Mouse (Mus musculus): ENCODE data around the gene Cfap45. TPM values are rescaled to one million over a fixed set of nuclear protein-coding genes. Genes with fewer than 3 reads are reported as not detected.

Gene Cfap45
- polyA plus RNA-seq, 1 experiment from 2014 or later: 2.5 TPM

GRCm38 (mm10) chr1:172518013-172518412 lies 2.6 kb upstream of the Cfap45 start:
- no peak overlapping the region for H3K27ac ChIP-seq (ENCODE audit: low read depth, low read length)
- H3K27me3 ChIP-seq (ENCODE audit: control insufficient read depth, insufficient read depth, low read length): no peaks in the 10 kb centered on the region

GRCm38 (mm10) chr1:172519644-172520043 lies 957 bp upstream of the Cfap45 start:
- H3K9ac ChIP-seq (ENCODE audit: low read length): no peak overlapping the region
- H3K4me2 ChIP-seq (ENCODE audit: low read depth): no peak overlapping the region
- no peaks in the 10 kb centered on the region for H3K36me3 ChIP-seq (ENCODE audit: control insufficient read depth, insufficient read depth, low read length)
- H3K9me3 ChIP-seq (ENCODE audit: control insufficient read depth, low read length): no peaks in the 10 kb centered on the region
- DNase-seq (ENCODE audit: low spot score) (no peak), ATAC-seq (ENCODE audit: insufficient read depth, low FRiP score, low TSS enrichment) (no peak)
- H3K4me1 ChIP-seq (ENCODE audit: control insufficient read depth, insufficient read depth, low read length): peaks cover 4% of the 10 kb centered on the region
- no peak overlapping the region for H3K27ac ChIP-seq (ENCODE audit: low read depth, low read length)
- H3K4me3 ChIP-seq (ENCODE audit: low read depth, low read length): no peak overlapping the region
- H3K27me3 ChIP-seq (ENCODE audit: control insufficient read depth, insufficient read depth, low read length): no peaks in the 10 kb centered on the region
- 65% methylated on average over 6 of the region's 6 CpGs for WGBS

More at GRCm38 (mm10) chr1:172518013-172518412, 2.6 kb upstream of the Cfap45 start:
- Histone ChIP-seq H3K9me3 (ENCODE audit: control insufficient read depth, low read length) (no peaks in the 10 kb centered on the region), H3K4me2 (ENCODE audit: low read depth) (no peak overlapping the region), H3K9ac (ENCODE audit: low read length) (no peak overlapping the region), H3K4me1 (ENCODE audit: control insufficient read depth, insufficient read depth, low read length) (peaks cover 7% of the 10 kb centered on the region), H3K36me3 (ENCODE audit: control insufficient read depth, insufficient read depth, low read length) (no peaks in the 10 kb centered on the region), H3K4me3 (ENCODE audit: low read depth, low read length) (no peak overlapping the region)
- WGBS: 74% methylated on average over 4 of the region's 4 CpGs
- ATAC-seq (ENCODE audit: insufficient read depth, low FRiP score, low TSS enrichment) (no peak), DNase-seq (ENCODE audit: low spot score) (no peak)

GRCm38 (mm10) chr1:172522524-172522923 lies 1.9 kb downstream of the Cfap45 start:
- WGBS: 76% methylated on average over 7 of the region's 7 CpGs
- no peak for ATAC-seq (ENCODE audit: insufficient read depth, low FRiP score, low TSS enrichment)
- DNase-seq (ENCODE audit: low spot score): no peak

GRCm38 (mm10) chr1:172523699-172524101 lies 3.1 kb downstream of the Cfap45 start:
- no peaks in the 10 kb centered on the region for H3K36me3 ChIP-seq (ENCODE audit: control insufficient read depth, insufficient read depth, low read length)
- 67% methylated on average over 12 of the region's 12 CpGs for WGBS
- no peak overlapping the region for H3K9ac ChIP-seq (ENCODE audit: low read length)
- H3K27ac ChIP-seq (ENCODE audit: low read depth, low read length): no peak overlapping the region
- ATAC-seq (ENCODE audit: insufficient read depth, low FRiP score, low TSS enrichment): no peak
- H3K4me2 ChIP-seq (ENCODE audit: low read depth): no peak overlapping the region
- H3K4me1 ChIP-seq (ENCODE audit: control insufficient read depth, insufficient read depth, low read length): peaks cover 7% of the 10 kb centered on the region
- no peak for DNase-seq (ENCODE audit: low spot score)
- no peaks in the 10 kb centered on the region for H3K27me3 ChIP-seq (ENCODE audit: control insufficient read depth, insufficient read depth, low read length)
- no peaks in the 10 kb centered on the region for H3K9me3 ChIP-seq (ENCODE audit: control insufficient read depth, low read length)
- no peak overlapping the region for H3K4me3 ChIP-seq (ENCODE audit: low read depth, low read length)

More at GRCm38 (mm10) chr1:172522524-172522923, 1.9 kb downstream of the Cfap45 start:
- no peak overlapping the region for H3K27ac ChIP-seq (ENCODE audit: low read depth, low read length)
- H3K4me1 ChIP-seq (ENCODE audit: control insufficient read depth, insufficient read depth, low read length): peaks cover 7% of the 10 kb centered on the region
- H3K36me3 ChIP-seq (ENCODE audit: control insufficient read depth, insufficient read depth, low read length): no peaks in the 10 kb centered on the region
- H3K9me3 ChIP-seq (ENCODE audit: control insufficient read depth, low read length): no peaks in the 10 kb centered on the region
- no peak overlapping the region for H3K9ac ChIP-seq (ENCODE audit: low read length)
- H3K4me2 ChIP-seq (ENCODE audit: low read depth): no peak overlapping the region
- no peak overlapping the region for H3K4me3 ChIP-seq (ENCODE audit: low read depth, low read length)
- no peaks in the 10 kb centered on the region for H3K27me3 ChIP-seq (ENCODE audit: control insufficient read depth, insufficient read depth, low read length)

GRCm38 (mm10) chr1:172525027-172525764 lies 4.6 kb downstream of the Cfap45 start:
- 38% methylated on average over 15 of the region's 15 CpGs for WGBS
- no peak overlapping the region for H3K27ac ChIP-seq (ENCODE audit: low read depth, low read length)
- no peaks in the 10 kb centered on the region for H3K27me3 ChIP-seq (ENCODE audit: control insufficient read depth, insufficient read depth, low read length)
- no peak overlapping the region for H3K4me3 ChIP-seq (ENCODE audit: low read depth, low read length)
- H3K9ac ChIP-seq (ENCODE audit: low read length): no peak overlapping the region
- no peak overlapping the region for H3K4me2 ChIP-seq (ENCODE audit: low read depth)
- H3K36me3 ChIP-seq (ENCODE audit: control insufficient read depth, insufficient read depth, low read length): no peaks in the 10 kb centered on the region
- no peaks in the 10 kb centered on the region for H3K9me3 ChIP-seq (ENCODE audit: control insufficient read depth, low read length)
- ATAC-seq (ENCODE audit: insufficient read depth, low FRiP score, low TSS enrichment) (no peak), DNase-seq (ENCODE audit: low spot score) (peak; percentile 50)
- peaks cover 7% of the 10 kb centered on the region for H3K4me1 ChIP-seq (ENCODE audit: control insufficient read depth, insufficient read depth, low read length)

- Histone ChIP-seq H3K27ac (ENCODE audit: low read depth, low read length) (no peak overlapping the region), H3K4me2 (ENCODE audit: low read depth) (no peak overlapping the region), H3K36me3 (ENCODE audit: control insufficient read depth, insufficient read depth, low read length) (no peaks in the 10 kb centered on the region), H3K4me3 (ENCODE audit: low read depth, low read length) (no peak overlapping the region), H3K9ac (ENCODE audit: low read length) (no peak overlapping the region), H3K9me3 (ENCODE audit: control insufficient read depth, low read length) (no peaks in the 10 kb centered on the region), H3K27me3 (ENCODE audit: control insufficient read depth, insufficient read depth, low read length) (no peaks in the 10 kb centered on the region), H3K4me1 (ENCODE audit: control insufficient read depth, insufficient read depth, low read length) (peaks cover 7% of the 10 kb centered on the region)
- 74% methylated on average over 7 of the region's 7 CpGs for WGBS
- ATAC-seq (ENCODE audit: insufficient read depth, low FRiP score, low TSS enrichment): no peak
- no peak for DNase-seq (ENCODE audit: low spot score)
Measured at GRCm38 (mm10) chr1:172525971-172526370, 5.4 kb downstream of the Cfap45 start.

GRCm38 (mm10) chr1:172526380-172527081 lies 5.9 kb downstream of the Cfap45 start:
- H3K9me3 ChIP-seq (ENCODE audit: control insufficient read depth, low read length): no peaks in the 10 kb centered on the region
- H3K4me2 ChIP-seq (ENCODE audit: low read depth): no peak overlapping the region
- H3K9ac ChIP-seq (ENCODE audit: low read length): no peak overlapping the region
- no peaks in the 10 kb centered on the region for H3K27me3 ChIP-seq (ENCODE audit: control insufficient read depth, insufficient read depth, low read length)
- no peak overlapping the region for H3K4me3 ChIP-seq (ENCODE audit: low read depth, low read length)
- ATAC-seq (ENCODE audit: insufficient read depth, low FRiP score, low TSS enrichment) (no peak), DNase-seq (ENCODE audit: low spot score) (no peak)
- peaks cover 3% of the 10 kb centered on the region; the same call in 1 of the 2 replicates for H3K4me1 ChIP-seq (ENCODE audit: control insufficient read depth, insufficient read depth, low read length)
- 80% methylated on average over 23 of the region's 23 CpGs for WGBS
- no peak overlapping the region for H3K27ac ChIP-seq (ENCODE audit: low read depth, low read length)
- H3K36me3 ChIP-seq (ENCODE audit: control insufficient read depth, insufficient read depth, low read length): no peaks in the 10 kb centered on the region

- 94% methylated on average over 10 of the region's 10 CpGs for WGBS
Measured at GRCm38 (mm10) chr1:172527431-172527830, 6.8 kb downstream of the Cfap45 start.

More at GRCm38 (mm10) chr1:172527431-172527830, 6.8 kb downstream of the Cfap45 start:
- H3K4me2 ChIP-seq (ENCODE audit: low read depth): no peak overlapping the region
- no peaks in the 10 kb centered on the region for H3K9me3 ChIP-seq (ENCODE audit: control insufficient read depth, low read length)
- H3K9ac ChIP-seq (ENCODE audit: low read length): no peak overlapping the region
- DNase-seq (ENCODE audit: low spot score) (no peak), ATAC-seq (ENCODE audit: insufficient read depth, low FRiP score, low TSS enrichment) (no peak)
- no peaks in the 10 kb centered on the region for H3K36me3 ChIP-seq (ENCODE audit: control insufficient read depth, insufficient read depth, low read length)
- no peak overlapping the region for H3K4me3 ChIP-seq (ENCODE audit: low read depth, low read length)
- no peak overlapping the region for H3K27ac ChIP-seq (ENCODE audit: low read depth, low read length)
- peaks cover 3% of the 10 kb centered on the region; the same call in 1 of the 2 replicates for H3K4me1 ChIP-seq (ENCODE audit: control insufficient read depth, insufficient read depth, low read length)
- H3K27me3 ChIP-seq (ENCODE audit: control insufficient read depth, insufficient read depth, low read length): no peaks in the 10 kb centered on the region

Measured in neural tube, embryonic 11.5 days (tissue).